Mouse (Mus musculus) heart, adult 2 months (tissue): ENCODE results near the gene Parva. TPM values are rescaled to one million over a fixed set of nuclear protein-coding genes. Genes with fewer than 3 reads are reported as not detected.

Experiments used
- DNase-seq, 2 experiments: peaks; one replicate each; pipeline ENCODE4 v3.0.0; 2021
- H3K27ac ChIP-seq: fragments of 200-600 bp; 2 replicates; pipeline ENCODE4 v1.8.1; 2022
- H3K27me3 ChIP-seq: fragments of 200-500 bp; 2 replicates; pipeline ENCODE4 v1.6.1; 2012; ENCODE audit warnings: mild to moderate bottlenecking, low read length, inconsistent platforms, mixed read lengths; ENCODE audit not compliant: control insufficient read depth, insufficient read depth
- H3K36me3 ChIP-seq: fragments of 200-500 bp; 2 replicates; pipeline ENCODE4 v1.6.1; 2012; ENCODE audit warnings: low read length, inconsistent platforms; ENCODE audit not compliant: control insufficient read depth, insufficient read depth
- H3K4me1 ChIP-seq: fragments of 200-500 bp; 2 replicates; pipeline ENCODE4 v1.6.1; 2011; ENCODE audit warnings: low read length; ENCODE audit not compliant: control insufficient read depth, insufficient read depth
- H3K4me3 ChIP-seq: fragments of 200-600 bp; 2 replicates; pipeline ENCODE4 v1.8.1; 2022
- H3K79me2 ChIP-seq: fragments of 200-500 bp; replicated peaks from 2 replicates; pipeline ENCODE4 v1.6.1; 2012; ENCODE audit warnings: mild to moderate bottlenecking, inconsistent platforms, low read length, moderate library complexity, mixed read lengths; ENCODE audit not compliant: control insufficient read depth, insufficient read depth
- H3K9ac ChIP-seq: fragments of 200-500 bp; 2 replicates; pipeline ENCODE4 v1.6.1; 2012; ENCODE audit warnings: low read depth, mild to moderate bottlenecking, control low read depth, inconsistent platforms, low read length, mixed read lengths
- CTCF ChIP-seq: fragments of 200-600 bp; IDR thresholded peaks from 2 replicates; pipeline ENCODE4 v1.8.1; 2022; ENCODE audit warnings: antibody characterized with exemption, mild to moderate bottlenecking, moderate library complexity
- EP300 ChIP-seq: fragments of 200-500 bp; IDR thresholded peaks from 2 replicates; pipeline ENCODE4 v1.6.1; 2011; ENCODE audit warnings: low read depth, low read length, control low read depth; ENCODE audit not compliant: insufficient read depth
- POLR2A ChIP-seq: fragments of 200-500 bp; IDR thresholded peaks from 2 replicates; pipeline ENCODE4 v1.6.1; 2011; ENCODE audit warnings: mild to moderate bottlenecking, low read depth, low read length, control low read depth; ENCODE audit not compliant: insufficient read depth
- WGBS: fragments of 180-500 bp; shearing (Covaris S2); methylation state at CpG from one replicate; pipeline ENCODE4 v1.1.7; 2018; 5-methylcytosine and 5-hydroxymethylcytosine counted together
- intact Hi-C: fragments of 180-260 bp; cut with DNase I; formaldehyde crosslinking; loops from one replicate; pipeline ENCODE4 v1.15.1; 2025
- long read RNA-seq: library from polyadenylated mRNA; stranded (forward); transcript quantifications from one replicate; pipeline ENCODE4 v2.0.0, GENCODE M21; 2021
- polyA plus RNA-seq: library from polyadenylated mRNA; depleted of rRNA; stranded (reverse); fragments of >200 nt; gene quantifications from 2 replicates; pipeline ENCODE4 v1.2.3, GENCODE M21; 2012; rRNA removed
- total RNA-seq, 2 experiments: library from RNA; stranded (reverse); gene quantifications; 2 replicates each; pipeline ENCODE4 v1.2.3; 2021

Gene Parva
- total RNA-seq (10 to 100 TPM; 44.3 to 45.5 TPM), polyA plus RNA-seq (30.7 and 43.5 TPM in 2 replicates)
- long read RNA-seq, full-length matches to known transcripts = 34 of 43 reads
- long read RNA-seq, partial matches to known transcripts = 0 of 43 reads
- long read RNA-seq, other reads (novel, unspliced or antisense) = 9 of 43 reads

GRCm38 (mm10) chr7:112427357-112428157 lies at the start of gene Parva:
Parva (plus strand) TSS chr7:112427505.
- TF ChIP-seq POLR2A (peak; percentile 48; the same call in 1 of the 2 replicates), EP300 (no peak)
- Histone ChIP-seq H3K9ac (peak within 1 kb of the TSS; percentile 93), H3K36me3 (no peaks in the 10 kb centered on the region), H3K4me3 (peak within 1 kb of the TSS; percentile 86), H3K27ac (peak within 1 kb of the TSS; percentile 99), H3K79me2 (peaks cover 2% of the 10 kb centered on the region), H3K4me1 (peaks cover 5% of the 10 kb centered on the region), H3K27me3 (no peaks in the 10 kb centered on the region)
- intact Hi-C loops = loop anchor here (5.0 kb wide), 1 partner anchor 40 kb away; no protein-coding TSS in a partner anchor
- WGBS = under 1% methylated on average over 49 of the region's 49 CpGs
- peak; percentile 85 to 87 for DNase-seq

- H3K27me3 ChIP-seq = no peaks in the 10 kb centered on the region
- intact Hi-C loops = no loop called here
- no peaks in the 10 kb centered on the region for H3K79me2 ChIP-seq
- no peak overlapping the region for H3K9ac ChIP-seq
- DNase-seq = no peak
- peaks cover 2% of the 10 kb centered on the region; the same call in 1 of the 2 replicates for H3K4me1 ChIP-seq
- TF ChIP-seq EP300 = no peak
- TF ChIP-seq POLR2A = no peak
- no peak for TF ChIP-seq CTCF
- no peaks in the 10 kb centered on the region for H3K36me3 ChIP-seq
- H3K4me3 ChIP-seq = no peak overlapping the region
- H3K27ac ChIP-seq = no peak overlapping the region
- 85% methylated on average over 5 of the region's 5 CpGs for WGBS
Observed at GRCm38 (mm10) chr7:112378056-112378455, 49.2 kb upstream of the Parva start.

GRCm38 (mm10) chr7:112378476-112378875 lies 48.8 kb upstream of the Parva start:
- H3K9ac ChIP-seq = no peak overlapping the region
- intact Hi-C loops = no loop called here
- no peak for TF ChIP-seq EP300
- TF ChIP-seq POLR2A = no peak
- no peak for TF ChIP-seq CTCF
- H3K79me2 ChIP-seq = no peaks in the 10 kb centered on the region
- no peaks in the 10 kb centered on the region for H3K36me3 ChIP-seq
- H3K27me3 ChIP-seq = no peaks in the 10 kb centered on the region
- WGBS = 45% methylated on average over 5 of the region's 5 CpGs
- H3K4me1 ChIP-seq = peaks cover 2% of the 10 kb centered on the region; the same call in 1 of the 2 replicates
- DNase-seq = no peak
- no peak overlapping the region for H3K27ac ChIP-seq
- no peak overlapping the region for H3K4me3 ChIP-seq

- H3K4me1 ChIP-seq = no peaks in the 10 kb centered on the region; the same call in none of the 2 replicates
- H3K27me3 ChIP-seq = no peaks in the 10 kb centered on the region
- H3K27ac ChIP-seq = no peak overlapping the region
- no peak for DNase-seq
- WGBS = 84% methylated on average over 5 of the region's 5 CpGs
- intact Hi-C loops = no loop called here
- H3K79me2 ChIP-seq = no peaks in the 10 kb centered on the region
- H3K9ac ChIP-seq = no peak overlapping the region
- TF ChIP-seq POLR2A (no peak), EP300 (no peak), CTCF (no peak)
- H3K36me3 ChIP-seq = no peaks in the 10 kb centered on the region
- no peak overlapping the region for H3K4me3 ChIP-seq
Observed at GRCm38 (mm10) chr7:112386521-112386920, 40.8 kb upstream of the Parva start.

- TF ChIP-seq EP300 = no peak
- TF ChIP-seq CTCF = no peak
- no peak for TF ChIP-seq POLR2A
- H3K36me3 ChIP-seq = no peaks in the 10 kb centered on the region
- H3K4me3 ChIP-seq = no peak overlapping the region
- no peak overlapping the region for H3K27ac ChIP-seq
- DNase-seq = no peak
- intact Hi-C loops = no loop called here
- H3K4me1 ChIP-seq = no peaks in the 10 kb centered on the region; the same call in none of the 2 replicates
- no peaks in the 10 kb centered on the region for H3K79me2 ChIP-seq
- no peaks in the 10 kb centered on the region for H3K27me3 ChIP-seq
- 78% methylated on average over 5 of the region's 5 CpGs for WGBS
- H3K9ac ChIP-seq = no peak overlapping the region
Observed at GRCm38 (mm10) chr7:112387876-112388275, 39.4 kb upstream of the Parva start.
